Mouse (Mus musculus) layer of hippocampus, adult 8-10 months (tissue): Measurements from ENCODE around the gene Cpsf7. TPM values are rescaled to one million over a fixed set of nuclear protein-coding genes. Genes with fewer than 3 reads are reported as not detected.

Experiments
- DNase-seq, 2 experiments: peaks; one replicate each; pipeline ENCODE4 v3.0.0; 2022; ENCODE audit warnings: low spot score in 2 of 2
- total RNA-seq, 4 experiments: library from RNA; stranded (reverse); gene quantifications; 2 replicates each; pipeline ENCODE4 v1.2.4; 2022

Gene Cpsf7
- total RNA-seq, 4 experiments from 2014 or later = 75.6 to 85.5 (median 83.0) TPM

GRCm38 (mm10) chr19:10560108-10560507 is 35.0 kb downstream of the Cpsf7 start:
- no peak for DNase-seq

GRCm38 (mm10) chr19:10561558-10562314 is 36.7 kb downstream of the Cpsf7 start:
- DNase-seq = no peak

GRCm38 (mm10) chr19:10562351-10562750 is 37.3 kb downstream of the Cpsf7 start:
- DNase-seq = no peak

- no peak for DNase-seq
Observed at GRCm38 (mm10) chr19:10564278-10564677, 39.2 kb downstream of the Cpsf7 start.

GRCm38 (mm10) chr19:10565217-10565616 is 40.2 kb downstream of the Cpsf7 start:
- DNase-seq = no peak

- no peak for DNase-seq
Observed at GRCm38 (mm10) chr19:10569627-10570026, 44.6 kb downstream of the Cpsf7 start.

GRCm38 (mm10) chr19:10576690-10577561 is 51.9 kb downstream of the Cpsf7 start, which contains the start of the genes Cyb561a3 and Tmem138:
TSS of gene Cyb561a3 (plus strand) at chr19:10577172.
TSS of gene Tmem138 (minus strand) at chr19:10577362.
- DNase-seq = peak; percentile 90 to 92

- no peak for DNase-seq
Observed at GRCm38 (mm10) chr19:10580102-10580501, 55.0 kb downstream of the Cpsf7 start.

- no peak for DNase-seq
Observed at GRCm38 (mm10) chr19:10580761-10581160, 55.7 kb downstream of the Cpsf7 start.

- DNase-seq = no peak
Observed at GRCm38 (mm10) chr19:10581984-10582383, 56.9 kb downstream of the Cpsf7 start.

- DNase-seq = no peak
Observed at GRCm38 (mm10) chr19:10583550-10584146, 58.6 kb downstream of the Cpsf7 start.

- no peak for DNase-seq
Observed at GRCm38 (mm10) chr19:10585112-10585511, 60.0 kb downstream of the Cpsf7 start.

- no peak for DNase-seq
Observed at GRCm38 (mm10) chr19:10587231-10587630, 62.2 kb downstream of the Cpsf7 start.

GRCm38 (mm10) chr19:10589127-10589857 is 64.2 kb downstream of the Cpsf7 start:
- no peak for DNase-seq

- DNase-seq = no peak
Observed at GRCm38 (mm10) chr19:10590301-10590700, 65.2 kb downstream of the Cpsf7 start.

GRCm38 (mm10) chr19:10591659-10592377 is 66.8 kb downstream of the Cpsf7 start:
- DNase-seq = no peak
